Mouse (Mus musculus): ENCODE data around the gene Ptpre.
A peak's percentile ranks its signal among the peaks of the same experiment; 100 is the strongest.
"Not testable (repeated sequence)": the region's sequence is repeated elsewhere in the genome, so short reads cannot be mapped to it uniquely, and the experiment has no call there.

Gene Ptpre

DNA sequence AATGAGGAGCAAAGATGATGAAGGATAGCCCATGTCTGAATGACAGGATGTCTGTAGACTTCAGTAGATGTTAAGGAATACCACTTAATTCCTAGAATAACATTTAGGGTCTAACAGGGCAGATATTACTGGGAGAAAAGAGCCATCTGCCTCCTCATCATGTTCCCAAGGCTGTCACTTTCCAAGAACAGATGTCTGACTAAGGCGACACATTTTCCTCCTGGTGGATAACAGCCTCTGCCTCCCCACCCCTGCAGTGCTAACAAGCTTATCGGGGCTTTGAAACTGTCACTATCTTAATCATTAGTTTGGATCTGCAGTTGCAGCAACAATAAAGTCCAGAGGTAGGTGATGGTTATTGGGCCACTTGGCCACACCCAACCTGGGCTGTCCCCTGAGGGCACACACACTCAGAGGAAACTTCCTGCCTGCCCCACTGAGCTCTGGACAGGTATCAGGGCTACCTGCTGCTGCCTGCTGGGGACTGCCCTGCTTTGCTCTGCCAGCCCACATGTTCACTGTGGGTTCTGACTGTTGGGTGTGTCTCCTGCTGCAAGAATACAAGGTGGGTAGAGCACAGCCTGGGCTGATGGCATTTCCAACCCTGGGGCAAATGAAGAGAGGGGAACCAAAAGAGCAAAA, 2.6 kb upstream of the Ptpre start:
- DNase-seq (ENCODE audit: low spot score in 2 of 2), result no peak

DNA sequence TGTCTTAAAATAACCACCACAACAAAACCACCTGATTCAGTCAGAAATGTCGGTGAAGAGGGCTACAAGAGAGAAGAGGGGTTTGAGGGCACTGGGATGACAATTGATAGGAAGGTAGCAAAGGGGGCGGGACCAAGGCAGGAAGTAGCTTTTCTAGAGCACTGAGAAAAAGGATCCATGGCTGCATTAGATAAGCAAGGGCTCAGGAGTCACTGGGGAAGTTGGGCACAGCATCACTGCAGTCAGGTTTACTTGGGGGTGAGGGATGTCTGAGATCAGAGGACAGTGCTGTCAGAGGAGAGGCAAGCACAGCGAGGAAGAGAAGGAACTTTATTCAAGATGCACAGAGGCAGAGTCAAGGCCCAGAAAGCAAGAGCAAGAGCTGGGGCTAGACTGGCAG, 1.4 kb upstream of the Ptpre start:
- DNase-seq (ENCODE audit: low spot score in 2 of 2), result no peak

DNA sequence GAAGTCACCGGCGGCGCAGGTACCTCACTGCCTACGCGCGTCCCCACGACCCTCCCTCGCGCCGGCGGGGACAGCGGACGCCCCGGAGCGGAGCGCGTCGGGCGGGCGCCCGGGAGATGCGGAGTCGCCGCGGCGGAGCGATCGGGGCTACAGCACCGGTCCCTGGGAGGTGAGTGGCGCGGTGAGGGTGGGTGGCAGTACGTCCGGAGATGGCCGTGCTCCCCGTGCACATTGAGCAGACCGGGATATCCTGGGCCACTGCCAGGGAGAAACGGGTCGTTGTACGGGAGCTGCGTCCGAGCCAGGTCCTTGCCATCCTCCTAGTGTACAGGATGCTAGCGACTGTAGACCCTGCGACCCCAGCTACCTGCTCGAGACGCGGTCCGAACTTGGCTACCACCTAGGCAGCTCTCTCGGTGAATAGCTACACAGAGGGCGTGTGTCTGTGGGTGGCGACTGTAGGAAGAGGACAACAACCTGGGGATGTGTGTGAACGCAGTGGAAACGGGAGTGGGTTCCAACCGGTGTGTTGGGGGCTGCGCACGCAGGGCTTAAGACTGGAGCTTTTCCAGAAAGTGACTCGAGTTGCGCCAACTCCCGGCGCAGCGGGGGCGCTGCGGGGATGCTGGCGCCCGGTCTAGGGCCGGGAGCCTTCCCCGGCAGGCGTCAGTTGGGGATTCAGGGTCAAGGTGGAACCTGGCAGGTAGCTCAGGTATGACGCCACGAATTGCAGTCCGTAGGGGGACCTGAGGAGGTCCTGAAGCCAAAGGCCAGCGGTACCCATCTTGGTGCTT, 864 bp downstream of the Ptpre start:
- peak in 1 of 2 experiments; percentile 11 for DNase-seq (ENCODE audit: low spot score in 2 of 2)

- DNase-seq (ENCODE audit: low spot score in 2 of 2), result no peak
Observed at GRCm38 (mm10) chr7:135539429-135539828, 2.1 kb downstream of the Ptpre start.

DNA sequence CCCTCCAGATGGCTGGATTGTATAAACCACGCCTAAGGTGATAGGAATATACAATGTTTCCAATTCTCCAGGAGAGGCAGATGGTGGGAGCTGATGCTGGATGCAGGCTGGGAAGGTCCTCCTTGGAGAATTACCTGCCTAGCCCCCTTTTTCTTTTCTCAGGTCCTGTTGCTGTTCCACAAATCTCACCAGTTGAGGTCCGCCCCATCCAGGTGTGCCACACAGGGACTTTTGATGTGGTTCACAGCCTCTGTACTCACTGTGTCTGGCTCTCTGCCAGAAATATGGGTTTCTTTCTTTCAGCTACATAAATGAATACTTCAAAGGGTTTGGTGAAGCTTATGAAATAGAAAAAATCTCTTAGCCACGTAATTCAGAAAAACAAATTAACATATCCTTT, 5.0 kb downstream of the Ptpre start:
- DNase-seq (ENCODE audit: low spot score in 2 of 2), result no peak

- no peak for DNase-seq (ENCODE audit: low spot score in 2 of 2)
Observed at GRCm38 (mm10) chr7:135543033-135543432, 5.8 kb downstream of the Ptpre start.

DNA sequence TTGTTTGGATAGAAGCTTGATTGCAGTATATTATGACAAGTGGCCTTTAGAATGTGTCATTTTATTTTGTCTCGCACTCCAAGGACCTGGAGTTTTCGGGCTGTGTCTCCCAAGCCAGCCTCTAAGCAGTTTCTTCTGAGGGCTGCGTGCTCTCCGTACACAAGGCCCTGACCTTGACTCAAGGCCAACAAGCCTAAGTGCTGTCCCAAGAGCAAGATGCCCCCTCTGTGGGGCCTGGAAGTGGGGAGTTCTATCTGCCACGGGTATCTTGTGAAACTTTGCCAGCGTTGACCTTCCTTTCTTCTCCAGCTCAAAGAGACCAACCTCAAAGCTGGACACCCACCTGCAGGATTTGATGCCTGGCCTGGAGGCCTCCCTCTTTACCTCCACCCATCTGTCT, 7.0 kb downstream of the Ptpre start:
- no peak for DNase-seq (ENCODE audit: low spot score in 2 of 2)

GRCm38 (mm10) chr7:135545957-135546356, 8.7 kb downstream of the Ptpre start:
- DNase-seq (ENCODE audit: low spot score in 2 of 2), result no peak

- no peak for DNase-seq (ENCODE audit: low spot score in 2 of 2)
Observed at GRCm38 (mm10) chr7:135546530-135546929, 9.2 kb downstream of the Ptpre start.

GRCm38 (mm10) chr7:135548434-135548833, 11.2 kb downstream of the Ptpre start:
- no peak for DNase-seq (ENCODE audit: low spot score in 2 of 2)

DNA sequence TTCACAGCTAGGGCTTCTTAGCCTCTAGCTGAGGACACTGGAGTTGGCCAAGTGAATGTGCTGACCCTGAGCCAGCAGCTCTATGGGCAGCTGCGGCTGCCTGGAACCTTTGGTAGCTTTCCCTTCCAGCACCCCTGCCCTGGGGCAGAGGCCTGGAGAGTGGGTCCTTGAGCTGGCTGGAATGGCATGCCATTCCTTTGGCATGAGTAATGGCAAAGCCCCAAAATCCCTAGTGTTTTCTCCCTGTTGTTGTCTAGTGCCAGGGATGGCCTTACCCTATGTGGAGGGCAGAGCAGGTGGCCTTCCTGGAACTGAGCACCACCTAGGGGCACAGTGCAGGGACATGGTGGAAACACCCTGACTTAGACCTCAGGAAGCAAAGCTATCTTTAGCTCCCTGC, 14.3 kb downstream of the Ptpre start:
- DNase-seq (ENCODE audit: low spot score in 2 of 2), result peak; percentile 41 to 44

DNA sequence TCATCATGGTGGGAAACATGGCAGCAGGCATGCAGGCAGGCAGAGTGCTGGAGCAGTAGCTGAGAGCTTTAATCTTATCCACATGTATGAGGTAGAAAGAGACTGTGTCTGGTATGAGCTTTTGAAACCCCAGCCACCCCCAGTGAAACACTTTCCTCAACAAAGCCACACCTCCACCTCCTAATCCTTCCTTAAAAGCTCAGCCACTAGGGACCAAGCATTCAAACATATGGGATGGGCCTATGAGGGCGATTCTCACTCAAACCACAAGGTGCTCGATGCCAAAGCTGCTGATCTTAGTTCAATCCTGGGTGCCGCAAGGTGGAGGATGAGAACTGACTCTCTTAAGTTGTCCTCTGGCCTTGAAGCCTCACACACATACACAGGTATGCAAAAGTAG, 16.3 kb downstream of the Ptpre start:
- no peak for DNase-seq (ENCODE audit: low spot score in 2 of 2)

DNA sequence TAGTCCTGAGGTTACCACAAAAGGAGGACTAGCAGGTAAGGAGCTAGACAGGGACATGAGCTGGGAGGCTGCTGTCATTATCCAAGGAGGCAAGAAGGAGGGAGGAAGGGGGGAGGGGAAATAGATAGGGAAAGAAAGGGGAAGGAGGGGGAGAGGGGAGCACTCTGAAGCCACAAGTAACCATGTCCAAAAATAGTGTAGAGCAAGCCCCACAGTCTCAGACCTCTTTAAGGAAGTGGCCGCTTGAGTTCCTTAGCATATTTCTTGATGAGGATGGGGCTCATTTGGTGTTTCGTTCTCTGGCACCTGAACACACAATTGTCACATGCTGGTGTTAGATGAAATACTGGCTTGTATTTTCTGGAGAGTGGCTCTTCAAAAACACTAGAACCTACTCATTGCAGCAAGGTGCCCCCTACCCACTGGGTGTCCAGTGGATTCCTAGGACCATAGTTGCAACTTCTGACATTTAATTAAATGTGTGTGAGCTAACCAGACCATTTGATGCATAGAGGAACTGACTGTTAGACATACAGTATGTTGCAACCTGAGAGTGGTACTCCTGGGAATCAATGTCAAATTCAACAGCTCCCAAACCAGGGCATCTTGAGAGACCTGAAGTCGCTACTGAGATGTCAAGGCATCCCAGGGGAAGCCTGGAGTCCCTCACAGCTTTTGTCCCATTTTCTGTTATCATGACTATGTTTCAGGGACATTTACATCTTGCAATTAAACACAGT, 19.6 kb downstream of the Ptpre start:
- no peak for DNase-seq (ENCODE audit: low spot score in 2 of 2)

GRCm38 (mm10) chr7:135560280-135560679, 23.0 kb downstream of the Ptpre start:
- DNase-seq (ENCODE audit: low spot score in 2 of 2), result no peak

GRCm38 (mm10) chr7:135564022-135564421, 26.7 kb downstream of the Ptpre start:
- DNase-seq (ENCODE audit: low spot score in 2 of 2), result no peak

- no peak for DNase-seq (ENCODE audit: low spot score in 2 of 2)
Observed at GRCm38 (mm10) chr7:135566013-135566412, 28.7 kb downstream of the Ptpre start.

GRCm38 (mm10) chr7:135567582-135567981, 30.3 kb downstream of the Ptpre start:
- DNase-seq (ENCODE audit: low spot score in 2 of 2), result no peak

- no peak for DNase-seq (ENCODE audit: low spot score in 2 of 2)
Observed at GRCm38 (mm10) chr7:135568550-135568949, 31.3 kb downstream of the Ptpre start.

GRCm38 (mm10) chr7:135571392-135571791, 34.1 kb downstream of the Ptpre start:
- no peak for DNase-seq (ENCODE audit: low spot score in 2 of 2)

DNA sequence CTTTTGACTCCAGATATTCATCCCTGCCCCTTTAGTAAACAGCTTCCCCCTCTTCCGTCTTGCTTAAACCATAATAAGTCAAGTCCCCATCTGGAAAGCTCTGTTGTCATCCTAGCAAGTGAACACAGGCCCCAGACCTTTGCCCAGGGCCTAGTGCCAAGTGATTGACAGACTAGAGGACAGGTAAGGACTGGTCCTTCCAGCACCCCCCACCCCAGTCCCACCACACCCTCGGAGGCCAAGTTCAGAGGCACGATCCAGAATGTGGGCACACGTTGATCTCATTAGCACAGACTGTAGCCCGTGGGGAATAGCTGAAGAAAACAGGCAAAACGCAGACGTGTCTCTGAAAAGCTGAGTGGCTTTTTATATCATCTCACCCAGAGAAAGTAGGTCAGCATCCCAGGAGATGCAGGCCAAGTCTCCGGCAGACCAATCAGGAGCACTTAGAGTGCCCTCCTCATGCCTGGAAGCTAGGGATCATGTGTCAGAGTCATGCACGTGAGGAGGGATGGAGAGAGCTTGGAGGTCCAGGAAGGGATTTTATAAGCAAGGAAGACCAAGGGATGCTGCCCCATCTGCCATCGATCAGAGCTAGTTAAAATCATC, 34.8 kb downstream of the Ptpre start:
- peak in 1 of 2 experiments; percentile 39 for DNase-seq (ENCODE audit: low spot score in 2 of 2)

DNA sequence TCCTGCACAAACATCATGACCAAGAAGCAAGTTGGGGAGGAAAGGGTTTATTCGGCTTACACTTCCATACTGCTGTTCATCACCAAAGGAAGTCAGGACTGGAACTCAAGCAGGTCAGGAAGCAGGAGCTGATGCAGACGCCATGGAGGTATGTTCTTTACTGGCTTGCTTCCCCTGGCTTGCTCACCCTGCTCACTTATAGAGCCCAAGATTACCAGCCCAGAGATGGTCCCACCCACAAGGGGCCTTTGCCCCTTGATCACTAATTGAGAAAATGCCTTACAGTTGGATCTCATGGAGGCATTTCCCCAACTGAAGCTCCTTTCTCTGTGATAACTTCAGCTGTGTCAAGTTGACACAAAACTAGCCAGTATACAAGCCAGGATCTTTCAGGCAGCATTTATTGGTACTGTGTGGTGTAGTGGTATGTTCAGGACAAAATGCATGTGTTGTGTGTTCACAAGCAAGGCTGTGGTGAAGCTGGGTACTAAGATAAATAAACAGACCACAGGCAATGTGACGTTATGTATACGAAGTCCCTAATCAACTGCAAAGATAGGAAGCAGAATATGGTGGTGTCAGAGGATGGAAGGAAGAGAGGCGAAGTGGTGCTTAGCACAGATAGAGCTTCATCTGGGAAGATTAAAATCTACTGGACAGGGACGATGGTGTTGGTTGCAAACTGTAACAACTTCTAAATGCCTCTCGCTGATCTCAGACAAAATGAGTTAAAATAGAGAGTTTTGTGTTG, 38.2 kb downstream of the Ptpre start:
- DNase-seq (ENCODE audit: low spot score in 2 of 2), result not testable (repeated sequence)

- DNase-seq (ENCODE audit: low spot score in 2 of 2), result no peak
Observed at GRCm38 (mm10) chr7:135576329-135576728, 39.0 kb downstream of the Ptpre start.

Measured in heart, adult 9 months (tissue).